Mouse (Mus musculus): ENCODE measurements around the gene Lrfn4.

Lrfn4 gene

DNA sequence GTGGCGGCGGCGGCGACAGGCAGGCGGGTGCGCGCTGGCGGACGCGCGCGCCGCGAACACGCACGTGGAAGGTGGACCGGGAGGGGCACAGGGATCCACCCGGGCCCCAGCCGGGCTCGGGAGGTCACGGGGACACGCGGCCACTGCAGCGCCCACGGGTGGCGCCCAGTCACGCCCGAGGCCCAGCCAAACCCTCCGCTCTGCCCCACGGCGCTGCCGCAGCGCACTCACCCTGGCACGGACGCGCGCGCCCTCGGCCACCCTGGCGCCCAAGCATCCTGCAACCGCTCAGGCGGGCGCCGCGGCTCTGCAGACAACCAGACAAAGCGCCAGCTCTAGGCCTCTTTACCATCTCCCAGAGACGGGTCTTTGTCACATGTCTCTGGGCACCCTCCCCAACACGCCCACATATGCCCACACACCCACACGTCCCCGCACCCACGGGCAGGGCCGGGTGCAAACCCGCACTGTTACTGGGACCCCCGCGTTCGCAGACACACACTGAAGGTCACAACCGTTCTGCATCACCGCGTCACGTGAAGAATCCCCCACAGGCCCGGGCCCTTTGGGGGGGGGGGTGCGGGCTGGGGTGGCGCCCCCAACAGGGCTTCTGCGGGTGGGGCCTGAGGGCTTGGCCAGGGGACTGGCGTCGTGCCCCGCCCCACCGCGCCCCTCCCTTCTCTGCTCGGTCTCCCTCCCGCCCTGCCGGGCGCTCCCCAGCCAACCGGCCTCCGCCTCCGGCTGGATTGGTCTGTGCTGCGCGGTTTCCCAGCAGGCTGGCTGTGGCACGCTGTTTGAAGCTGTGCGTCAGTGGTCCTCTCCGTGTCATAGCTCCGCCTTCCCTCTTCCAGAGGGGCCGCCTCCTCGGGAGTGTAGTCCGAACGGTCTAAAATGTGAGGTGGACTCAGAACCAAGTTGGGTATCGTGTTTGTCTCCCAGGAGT is at the start of gene Lrfn4:
Gene Lrfn4 (minus strand): TSS at position 517 of the 943 bp plus-strand sequence.
- DNase-seq (ENCODE audit: extremely low read depth, insufficient read length, low spot score): peak; percentile 94

DNA sequence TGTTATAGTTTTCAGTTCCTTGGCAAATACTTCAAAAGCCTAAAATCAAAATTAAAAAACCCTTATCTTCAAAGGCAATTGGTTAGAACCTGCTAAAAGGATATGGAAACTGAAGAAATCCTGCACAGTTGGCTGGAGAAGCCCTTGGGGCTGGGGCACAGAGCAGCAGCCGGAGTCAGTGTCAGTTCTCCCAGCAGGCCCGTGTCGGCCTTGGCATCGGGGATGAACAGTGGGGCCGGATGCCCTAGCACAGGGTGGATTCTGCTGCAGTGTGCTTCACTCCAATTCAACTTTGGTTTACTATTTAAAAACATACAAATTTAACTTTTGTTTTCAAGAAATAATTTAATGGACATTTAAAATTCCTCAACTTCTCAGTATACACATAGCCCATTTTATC is 42.7 kb upstream of the Lrfn4 start:
- no peak for DNase-seq (ENCODE audit: extremely low read depth, insufficient read length, low spot score)

DNA sequence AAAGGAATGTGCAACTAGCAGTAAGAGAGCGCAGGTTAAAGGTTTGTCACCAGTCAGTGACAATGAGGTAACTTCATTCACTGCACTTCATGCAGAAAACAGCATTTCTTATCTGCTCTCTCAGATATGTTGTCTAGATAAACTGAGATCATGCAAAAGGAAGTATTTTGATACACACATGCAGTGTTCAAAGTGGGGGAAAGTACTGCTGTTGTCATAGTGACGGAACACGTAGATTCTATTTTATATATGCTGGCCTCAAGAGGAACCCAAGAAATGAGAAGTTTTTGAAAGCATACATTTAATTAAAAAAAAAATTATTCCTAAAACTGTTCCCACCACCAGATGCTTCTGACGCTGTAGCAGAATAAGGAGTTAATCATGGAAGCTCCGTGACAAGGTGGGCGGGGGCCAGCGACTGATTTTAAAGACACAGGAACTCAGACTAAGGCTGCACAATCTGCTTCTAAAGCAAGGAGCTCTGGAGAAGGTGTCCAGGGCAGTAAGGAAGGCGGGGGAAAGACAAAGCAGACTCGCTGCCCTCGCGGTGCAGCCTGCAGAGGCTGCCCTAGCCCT is 31.5 kb upstream of the Lrfn4 start:
- DNase-seq (ENCODE audit: extremely low read depth, insufficient read length, low spot score): no peak

DNA sequence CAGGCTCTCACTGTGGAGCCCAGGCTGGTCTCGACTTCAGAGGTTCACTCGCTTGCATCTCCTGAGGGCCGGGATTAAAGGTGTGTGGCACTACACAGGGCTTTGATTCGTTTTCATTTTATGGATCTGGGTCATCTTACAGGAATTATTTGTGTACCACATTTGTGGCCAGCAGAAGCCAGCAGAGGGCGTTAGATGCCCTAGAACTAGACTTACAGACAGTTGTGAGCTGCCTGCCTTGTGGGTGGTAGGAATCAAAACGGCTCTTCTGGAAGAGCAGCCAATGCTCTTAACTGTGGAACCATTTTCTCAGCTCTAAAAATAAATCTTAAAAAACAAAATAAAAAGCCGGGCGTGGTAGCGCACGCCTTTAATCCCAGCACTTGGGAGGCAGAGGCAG is 28.8 kb upstream of the Lrfn4 start:
- DNase-seq (ENCODE audit: extremely low read depth, insufficient read length, low spot score): no peak

DNA sequence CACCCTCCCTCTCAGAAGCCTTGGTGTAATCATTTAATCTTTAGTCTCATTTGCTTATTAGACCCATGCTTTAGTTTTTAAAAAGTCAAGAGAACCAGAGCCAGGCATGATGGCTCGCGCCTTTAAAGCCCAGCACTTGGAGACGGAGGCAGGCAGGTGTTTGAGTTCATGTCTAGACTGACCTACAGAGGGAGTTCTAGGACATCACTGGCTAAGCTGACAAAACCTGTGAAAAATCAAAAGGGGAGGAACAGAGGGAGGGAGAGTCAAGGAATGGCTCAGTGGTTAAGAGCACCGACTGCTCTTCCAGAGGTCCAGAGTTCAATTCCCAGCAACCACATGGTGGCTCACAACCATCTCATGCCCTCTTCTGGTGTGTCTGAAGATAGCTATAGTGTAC is 20.5 kb upstream of the Lrfn4 start:
- no peak for DNase-seq (ENCODE audit: extremely low read depth, insufficient read length, low spot score)

DNA sequence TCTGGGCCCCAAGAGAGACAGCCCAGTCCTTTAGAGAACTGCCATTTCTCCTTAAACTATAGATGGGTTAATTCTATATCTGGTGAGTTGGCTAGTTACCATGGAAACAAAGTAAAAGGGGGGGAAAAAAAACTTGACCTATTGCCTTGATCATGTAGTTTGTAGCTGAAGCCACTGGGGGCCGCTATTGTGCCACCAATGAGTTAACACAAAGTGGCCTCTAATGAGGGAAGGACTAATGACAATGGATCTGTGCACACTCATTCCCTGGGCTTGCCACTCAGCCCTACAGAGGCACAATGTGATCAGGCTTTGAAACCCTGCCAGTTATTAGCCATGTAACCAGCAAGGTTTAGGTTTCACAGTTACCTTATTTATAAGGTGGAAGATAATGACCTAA is 13.4 kb upstream of the Lrfn4 start:
- no peak for DNase-seq (ENCODE audit: extremely low read depth, insufficient read length, low spot score)

DNA sequence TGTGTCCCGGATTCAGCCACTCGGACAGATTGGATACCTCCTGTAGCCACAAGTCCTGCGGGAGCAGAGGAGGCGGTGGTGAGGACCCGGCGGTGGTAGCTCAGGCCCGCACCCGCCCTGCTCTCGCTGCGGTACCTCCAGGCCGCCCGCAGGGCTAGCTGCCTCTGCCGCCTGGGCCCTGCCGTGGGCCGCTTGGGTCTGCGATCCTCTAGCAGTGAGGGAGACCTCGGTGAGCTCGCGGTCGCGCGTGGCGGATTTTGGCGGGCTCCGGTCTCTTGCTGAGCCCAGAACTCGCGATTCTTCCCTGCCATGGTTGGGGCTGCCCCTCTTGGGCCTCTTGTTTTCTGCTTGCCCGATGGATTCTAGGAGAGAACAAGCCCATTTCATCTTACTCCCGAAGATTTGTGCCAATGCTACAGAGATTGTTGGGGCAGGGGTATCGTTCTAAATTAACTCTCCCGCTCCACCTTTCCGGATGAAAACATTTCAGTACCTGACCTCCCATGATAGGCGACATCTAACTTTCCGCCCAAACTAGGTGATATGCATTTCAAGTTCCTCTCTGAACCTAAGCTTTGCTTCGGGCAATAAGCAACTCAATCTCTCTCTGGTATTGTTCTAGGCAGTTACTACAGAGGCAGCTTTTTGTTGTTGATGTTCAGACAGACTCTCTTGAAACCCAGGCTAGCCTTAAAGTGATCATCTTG is 10.5 kb upstream of the Lrfn4 start:
- no peak for DNase-seq (ENCODE audit: extremely low read depth, insufficient read length, low spot score)

DNA sequence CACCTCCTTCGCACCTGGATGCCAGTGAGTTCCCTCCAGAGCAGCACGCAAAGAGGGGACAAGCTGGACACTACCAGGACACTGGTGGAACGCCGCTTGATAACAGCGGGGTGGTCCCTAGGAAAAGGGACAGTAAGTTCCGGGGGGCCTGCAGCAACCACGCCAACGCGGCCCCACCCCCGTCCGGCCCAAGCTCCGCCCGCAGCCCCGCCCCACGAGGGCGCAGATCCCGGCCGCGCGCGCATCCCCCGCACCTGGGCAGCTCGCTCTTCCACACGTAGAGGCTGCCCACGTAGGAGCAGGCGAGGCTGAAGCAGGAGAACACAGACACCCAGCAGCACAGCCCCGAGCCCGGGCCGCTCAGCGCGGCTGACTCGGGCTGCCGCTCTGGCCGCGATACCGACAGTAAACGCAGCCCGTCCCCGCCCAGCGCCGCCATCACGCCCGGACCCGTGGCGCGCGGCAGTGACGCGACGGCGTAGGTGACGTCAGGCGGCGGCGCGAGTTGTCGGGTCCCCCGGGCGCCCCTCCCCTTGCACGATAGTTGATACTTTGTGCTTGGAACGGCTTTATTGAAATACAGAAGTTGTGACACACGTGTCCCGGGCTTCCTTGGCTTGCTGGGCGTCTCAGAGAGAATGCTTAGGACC is 9.8 kb upstream of the Lrfn4 start, which contains the start of gene Rce1:
Gene Rce1 (minus strand): TSS at position 463 of the 650 bp plus-strand sequence.
- peak; percentile 88 for DNase-seq (ENCODE audit: extremely low read depth, insufficient read length, low spot score)

DNA sequence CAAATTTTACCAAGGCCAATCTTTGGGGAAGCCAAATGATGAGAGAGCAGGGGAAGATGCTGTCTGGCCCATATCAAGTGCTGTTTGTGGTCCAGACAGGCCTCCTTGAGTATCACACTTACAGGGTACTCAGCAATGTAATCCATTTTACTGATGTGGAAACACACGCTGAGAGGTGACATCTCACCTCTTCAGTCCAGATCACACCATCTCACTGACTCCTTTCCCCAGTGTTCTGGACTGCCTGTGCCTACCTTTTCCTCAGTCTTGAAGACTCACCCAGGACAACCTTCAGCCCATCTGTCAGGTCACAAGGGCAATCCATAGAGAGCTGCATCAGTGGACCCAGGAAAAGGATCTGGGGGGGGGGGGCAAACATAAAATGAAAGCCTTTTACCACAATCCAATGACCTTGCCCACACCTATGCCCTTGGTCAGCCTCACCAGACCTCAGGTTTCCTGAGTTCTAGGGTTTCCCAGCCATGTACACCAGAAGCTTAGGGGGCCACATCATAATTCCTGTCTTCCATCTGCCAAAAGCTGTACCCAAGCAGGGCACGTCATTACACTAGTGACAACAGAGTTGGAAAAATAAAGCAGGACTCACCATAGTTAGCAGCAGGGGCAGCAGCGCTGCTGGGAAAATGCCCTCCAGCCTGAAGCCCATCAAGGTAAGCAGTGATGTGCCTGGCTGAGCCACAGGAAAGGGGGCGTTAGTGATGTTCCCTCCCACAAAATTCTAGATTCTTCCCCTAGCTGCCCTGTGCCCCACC is 9.1 kb upstream of the Lrfn4 start:
- no peak for DNase-seq (ENCODE audit: extremely low read depth, insufficient read length, low spot score)

DNA sequence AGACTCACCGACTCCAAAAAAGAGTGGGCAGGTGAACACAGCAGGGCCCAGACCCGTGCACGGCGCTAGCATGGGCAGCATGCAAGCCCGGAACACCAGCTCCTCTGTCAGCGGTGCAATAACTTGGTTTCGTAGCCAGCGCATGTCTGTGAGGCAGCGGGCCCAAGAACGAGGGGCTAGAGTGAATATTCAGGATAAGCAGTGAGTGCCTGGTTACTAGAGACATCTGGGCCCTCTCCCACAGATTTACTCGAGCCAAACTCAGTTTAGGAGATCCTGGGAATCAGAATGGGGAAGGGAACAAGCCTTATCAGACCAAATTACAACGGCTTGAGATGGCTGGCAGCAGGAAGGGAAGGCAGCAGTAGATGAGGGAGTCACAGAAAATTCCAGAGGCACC is 8.5 kb upstream of the Lrfn4 start:
- DNase-seq (ENCODE audit: extremely low read depth, insufficient read length, low spot score): no peak

DNA sequence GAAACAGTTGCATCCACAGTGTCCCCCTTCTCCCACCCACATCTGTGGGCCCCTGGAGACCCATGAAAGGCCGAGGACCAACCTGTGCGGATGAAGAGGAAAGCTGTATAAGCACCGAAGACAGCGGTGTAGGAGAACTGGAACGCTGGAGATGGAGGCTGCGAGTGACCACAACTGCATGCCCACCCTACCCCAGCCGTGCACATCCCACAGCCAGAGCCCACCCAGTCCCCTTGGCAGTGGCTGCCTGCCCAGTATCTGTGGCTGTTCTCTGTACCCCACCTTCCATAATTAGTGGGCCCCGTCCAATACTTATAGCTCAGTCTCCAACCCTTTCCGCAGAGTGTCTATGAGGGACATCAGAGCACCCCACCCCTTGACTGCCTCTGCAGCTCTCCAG is 8.0 kb upstream of the Lrfn4 start:
- DNase-seq (ENCODE audit: extremely low read depth, insufficient read length, low spot score): no peak

DNA sequence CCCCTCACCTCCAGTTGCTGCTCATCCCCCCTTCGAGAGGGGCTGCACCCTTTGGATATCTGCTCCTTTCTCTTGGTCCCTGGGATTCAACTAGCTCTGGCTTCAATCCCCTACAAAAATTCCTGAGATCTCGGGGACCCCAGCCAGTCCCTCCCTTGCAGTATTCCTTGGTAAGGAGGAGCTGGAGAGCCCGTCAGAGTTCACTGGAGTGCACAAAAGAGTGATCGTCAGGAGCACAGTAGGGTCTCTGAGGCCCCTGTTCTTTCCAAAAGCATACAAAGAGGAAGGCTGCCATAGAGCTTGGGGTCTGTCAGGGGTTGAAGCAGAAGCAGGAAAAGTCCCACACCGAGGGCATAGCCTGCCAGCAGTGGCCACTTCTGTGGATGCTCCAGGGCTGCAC is 7.3 kb upstream of the Lrfn4 start:
- no peak for DNase-seq (ENCODE audit: extremely low read depth, insufficient read length, low spot score)

DNA sequence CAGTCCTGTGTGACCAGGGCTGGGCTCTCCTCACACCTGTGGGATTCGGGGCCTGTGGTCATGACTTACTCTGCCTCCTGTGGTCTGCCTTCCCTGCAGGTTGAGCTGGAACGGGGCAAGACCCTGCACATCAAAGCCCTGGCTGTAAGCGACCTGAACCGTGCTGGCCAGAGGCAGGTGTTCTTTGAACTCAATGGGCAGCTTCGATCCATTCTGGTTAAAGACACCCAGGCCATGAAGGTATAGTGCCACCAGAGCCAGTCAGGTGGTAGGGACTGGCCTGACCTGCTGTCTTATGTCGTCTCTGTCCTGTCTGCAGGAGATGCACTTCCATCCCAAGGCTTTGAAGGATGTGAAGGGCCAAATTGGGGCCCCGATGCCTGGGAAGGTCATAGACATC is 5.3 kb upstream of the Lrfn4 start:
- DNase-seq (ENCODE audit: extremely low read depth, insufficient read length, low spot score): no peak

DNA sequence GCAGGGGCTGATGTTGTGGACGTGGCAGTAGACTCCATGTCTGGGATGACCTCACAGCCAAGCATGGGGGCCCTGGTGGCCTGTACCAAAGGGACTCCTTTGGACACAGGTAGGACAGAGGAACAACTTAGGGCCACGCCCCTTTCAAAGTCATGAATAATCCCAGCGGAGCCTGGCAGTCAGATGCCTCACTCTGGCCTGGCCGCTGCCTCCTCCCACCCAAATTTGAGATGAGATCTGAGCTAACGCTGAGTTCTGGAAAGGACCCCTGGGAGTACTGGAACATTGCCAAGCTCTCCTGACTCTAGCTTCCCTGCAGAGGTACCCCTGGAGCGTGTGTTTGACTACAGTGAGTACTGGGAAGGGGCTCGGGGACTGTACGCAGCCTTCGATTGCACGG is 4.0 kb upstream of the Lrfn4 start:
- DNase-seq (ENCODE audit: extremely low read depth, insufficient read length, low spot score): no peak

DNA sequence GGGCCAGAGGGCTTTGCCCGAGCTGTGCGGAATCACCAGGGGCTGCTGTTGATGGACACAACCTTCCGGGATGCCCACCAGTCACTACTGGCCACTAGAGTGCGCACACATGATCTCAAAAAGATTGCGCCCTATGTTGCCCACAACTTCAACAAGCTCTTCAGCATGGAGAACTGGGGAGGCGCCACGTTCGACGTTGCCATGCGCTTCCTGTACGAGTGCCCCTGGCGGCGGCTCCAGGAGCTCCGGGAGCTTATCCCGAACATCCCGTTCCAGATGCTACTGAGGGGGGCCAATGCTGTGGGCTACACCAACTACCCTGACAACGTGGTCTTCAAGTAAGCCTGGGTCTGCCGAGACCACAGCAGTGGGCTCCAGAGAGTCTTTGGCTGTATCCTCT is 2.7 kb upstream of the Lrfn4 start:
- no peak for DNase-seq (ENCODE audit: extremely low read depth, insufficient read length, low spot score)

DNA sequence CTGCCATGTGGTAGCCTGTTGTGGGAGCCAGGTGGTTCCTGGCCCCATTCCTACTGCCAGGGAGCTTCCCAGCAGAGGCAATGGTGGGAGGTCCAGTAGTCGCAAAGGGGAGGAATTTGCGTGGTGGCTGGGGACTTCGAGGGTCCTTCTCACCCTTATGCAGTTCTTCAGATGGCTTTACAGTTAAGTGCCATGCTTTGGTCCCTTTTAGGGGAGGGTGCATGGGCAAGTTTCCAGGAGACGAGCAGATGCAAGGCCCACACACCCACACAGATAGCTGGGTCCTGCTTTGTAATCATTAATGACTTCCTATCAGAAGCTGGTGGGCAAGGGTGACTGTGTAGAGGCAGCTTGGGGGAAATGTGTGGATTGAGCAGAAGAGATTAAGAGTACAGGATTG is 1.1 kb upstream of the Lrfn4 start:
- no peak for DNase-seq (ENCODE audit: extremely low read depth, insufficient read length, low spot score)

DNA sequence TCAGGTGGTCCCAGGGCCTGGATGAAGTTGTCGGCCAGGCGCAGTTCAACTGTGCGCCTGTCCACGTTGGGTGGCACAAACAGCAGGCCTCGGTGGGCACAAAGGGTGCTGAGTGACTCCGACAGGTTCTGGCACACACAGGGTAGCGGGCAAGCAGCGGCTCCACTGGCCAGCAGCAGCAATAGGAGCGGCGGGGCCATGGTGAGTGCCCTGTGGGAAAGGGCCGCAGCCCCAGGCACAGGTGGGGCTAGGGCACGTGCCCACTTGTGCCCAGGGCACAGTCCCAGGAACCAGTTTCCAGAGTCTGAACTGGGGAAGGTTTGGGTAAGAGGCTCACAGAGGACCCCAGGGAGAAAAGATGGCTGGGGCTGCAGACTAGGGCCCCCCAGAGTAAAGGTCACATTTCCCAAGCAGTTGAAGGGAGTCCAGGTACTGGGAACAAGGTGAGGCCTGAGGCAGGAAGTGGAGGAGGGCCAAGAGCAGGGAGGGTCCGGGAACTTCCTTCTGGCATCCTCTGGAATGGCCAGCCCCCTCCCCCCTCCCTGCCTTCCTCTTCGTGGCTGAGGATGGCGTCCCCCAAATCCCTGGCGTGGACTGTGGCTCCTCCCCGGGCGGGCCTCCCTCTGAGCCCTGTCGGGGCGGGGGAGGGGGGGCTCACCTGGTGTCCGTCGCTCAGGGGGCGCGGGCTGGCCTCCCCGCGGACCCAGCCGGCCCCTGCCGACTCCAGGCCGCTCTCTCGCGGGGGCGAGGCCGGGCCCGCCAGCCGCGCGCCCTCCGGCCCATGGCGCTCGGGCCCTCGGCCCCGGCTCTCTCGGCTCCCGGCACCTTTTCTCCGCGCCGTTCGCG is 939 bp downstream of the Lrfn4 start:
- peak; percentile 28 for DNase-seq (ENCODE audit: extremely low read depth, insufficient read length, low spot score)

DNA sequence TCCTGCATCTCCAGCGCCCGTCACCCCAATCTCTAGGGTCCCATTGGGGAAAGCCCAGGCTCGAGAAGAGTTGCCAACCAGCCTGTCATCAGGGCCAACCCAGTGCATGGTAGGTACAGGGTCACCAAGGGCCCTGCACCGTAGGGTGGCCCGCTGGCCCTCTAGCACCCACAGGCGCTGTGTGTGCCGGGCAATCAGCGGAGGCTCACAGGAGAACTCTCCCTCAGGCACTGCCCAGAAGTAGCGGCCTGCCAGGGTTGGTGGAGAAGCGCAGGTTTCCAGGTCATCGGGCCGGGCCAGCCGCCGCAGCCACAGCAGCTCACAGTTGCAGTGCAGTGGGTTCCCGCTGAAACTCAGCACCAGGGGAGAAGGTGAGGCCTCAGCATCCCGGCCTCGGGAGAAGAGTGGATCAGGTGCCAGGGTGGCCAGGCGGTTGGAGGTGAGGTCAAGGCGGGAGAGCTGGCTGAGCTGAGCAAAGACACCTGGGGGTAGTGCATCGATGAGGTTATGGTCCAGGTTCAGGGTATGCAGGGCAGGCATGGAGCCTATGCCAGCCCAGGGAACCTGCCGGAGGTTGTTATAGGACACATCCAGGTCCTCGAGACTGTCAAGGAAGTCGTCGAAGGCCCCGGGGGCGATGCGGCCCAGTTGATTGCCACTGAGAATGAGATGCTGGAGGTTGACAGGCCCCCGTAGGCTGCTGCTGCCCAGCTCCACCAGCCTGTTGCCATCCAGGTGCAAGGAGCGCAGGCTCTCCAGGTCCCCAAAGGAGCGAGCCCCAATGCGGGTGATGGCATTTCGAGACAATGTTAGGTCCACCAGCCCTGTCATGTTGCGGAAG is 1.8 kb downstream of the Lrfn4 start:
- DNase-seq (ENCODE audit: extremely low read depth, insufficient read length, low spot score): no peak

Data from 3134 (cell line).